Mouse (Mus musculus) C3H10T1/2 (cell line): Measurements from ENCODE around the gene Exosc8. TPM values are rescaled to one million over a fixed set of nuclear protein-coding genes. Genes with fewer than 3 reads are reported as not detected.

ENCODE experiments used
- polyA plus RNA-seq, 2 experiments: library from polyadenylated mRNA; unstranded; fragments of >200 nt; fragmentation: generic; extraction: Trizol; gene quantifications; one replicate each; pipeline ENCODE4 v1.2.1; 2012; ENCODE audit warnings: missing spikeins in 2 of 2

Gene Exosc8
- polyA plus RNA-seq: 10 to 100 TPM; 45.6 to 53.1 TPM

GRCm38 (mm10) chr3:54735247-54736046, at the start of gene Exosc8, which contains the start of gene Alg5:
Exosc8 (minus strand) TSS chr3:54735393.
Alg5 (plus strand) TSS chr3:54735539.

GRCm38 (mm10) chr3:54755145-54756041, 20.2 kb upstream of the Exosc8 start, which contains the start of gene Smad9:
Smad9 (plus strand) TSS chr3:54755582.

DNA sequence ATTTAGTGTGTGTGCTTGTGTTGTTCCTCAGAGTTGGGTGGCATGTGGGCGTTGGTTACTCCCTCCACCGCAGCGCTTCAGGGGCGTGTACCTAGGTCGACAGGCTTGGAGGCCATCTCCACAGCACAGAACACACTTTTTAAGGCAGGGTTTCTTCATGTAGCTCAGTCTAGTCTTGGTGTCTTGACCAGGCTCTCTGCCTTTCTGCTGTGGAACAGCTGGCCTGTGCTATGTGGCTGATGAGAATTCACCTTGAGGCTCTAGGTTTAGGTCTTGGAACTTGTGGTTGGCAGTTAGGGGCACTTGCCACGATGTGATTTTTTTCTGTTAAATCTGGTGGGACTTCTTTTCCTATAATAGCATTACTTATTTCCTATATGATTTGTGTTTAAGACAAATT, 20.9 kb downstream of the Exosc8 start, which contains the start of gene Gm21958:
Gene Gm21958, minus strand, starts transcription at position 101 of the 400 bp plus-strand sequence.

GRCm38 (mm10) chr3:54692202-54693055, 42.8 kb downstream of the Exosc8 start, which contains the start of gene Supt20:
Supt20 (plus strand) TSS chr3:54692807.

Other genes starting within 250 kb of the Exosc8 start
- gene Supt20, start 42.6 kb downstream of the Exosc8 start, polyA plus RNA-seq: 10 to 100 TPM in 1 of 2 experiments, 1 to 10 TPM in 1; 1.6 to 13.5 TPM
- gene Gm21958, start 21.0 kb downstream of the Exosc8 start, polyA plus RNA-seq: under 1 TPM in 1 of 2 experiments, not detected in 1; 0.11 TPM
- 10 to 100 TPM; 30.0 to 44.2 TPM for gene Alg5, start 146 bp upstream of the Exosc8 start, polyA plus RNA-seq
- under 1 TPM; 0.49 to 0.96 TPM for gene Smad9, start 20.2 kb upstream of the Exosc8 start, polyA plus RNA-seq
- 10 to 100 TPM; 16.4 to 20.1 TPM for gene Rfxap, start 72.4 kb upstream of the Exosc8 start, polyA plus RNA-seq
- not detected for gene Sertm1, start 180.5 kb upstream of the Exosc8 start, polyA plus RNA-seq